Mouse (Mus musculus) macrophage (primary cell): ENCODE results near the gene Ngfr. TPM values are rescaled to one million over a fixed set of nuclear protein-coding genes. Genes with fewer than 3 reads are reported as not detected.

Experiments used
- H3K27ac ChIP-seq: fragments of 350-480 bp; formaldehyde crosslinking; 2 replicates; pipeline ENCODE4 v1.9.0; 2021
- H3K36me3 ChIP-seq: fragments of 350-480 bp; formaldehyde crosslinking; 2 replicates; pipeline ENCODE4 v1.9.0; 2021; ENCODE audit errors: inconsistent target
- H3K4me3 ChIP-seq: fragments of 350-480 bp; formaldehyde crosslinking; 2 replicates; pipeline ENCODE4 v1.9.0; 2021; ENCODE audit errors: inconsistent target
- H3K79me2 ChIP-seq: fragments of 350-480 bp; formaldehyde crosslinking; 2 replicates; pipeline ENCODE4 v1.9.0; 2021; ENCODE audit errors: inconsistent target
- WGBS: methylation state at CpG from one replicate; pipeline ENCODE4 v1.1.7; 2026; ENCODE audit warnings: inconsistent platforms; ENCODE audit not compliant: missing documents; 5-methylcytosine and 5-hydroxymethylcytosine counted together
- polyA plus RNA-seq: library from polyadenylated mRNA; stranded (reverse); fragments of 250-400 nt; gene quantifications from 3 replicates; pipeline ENCODE4 v1.2.4, GENCODE M21; 2018; ENCODE audit warnings: inconsistent platforms

Gene Ngfr
- polyA plus RNA-seq, 1 experiment from 2014 or later: 0.20 TPM

DNA sequence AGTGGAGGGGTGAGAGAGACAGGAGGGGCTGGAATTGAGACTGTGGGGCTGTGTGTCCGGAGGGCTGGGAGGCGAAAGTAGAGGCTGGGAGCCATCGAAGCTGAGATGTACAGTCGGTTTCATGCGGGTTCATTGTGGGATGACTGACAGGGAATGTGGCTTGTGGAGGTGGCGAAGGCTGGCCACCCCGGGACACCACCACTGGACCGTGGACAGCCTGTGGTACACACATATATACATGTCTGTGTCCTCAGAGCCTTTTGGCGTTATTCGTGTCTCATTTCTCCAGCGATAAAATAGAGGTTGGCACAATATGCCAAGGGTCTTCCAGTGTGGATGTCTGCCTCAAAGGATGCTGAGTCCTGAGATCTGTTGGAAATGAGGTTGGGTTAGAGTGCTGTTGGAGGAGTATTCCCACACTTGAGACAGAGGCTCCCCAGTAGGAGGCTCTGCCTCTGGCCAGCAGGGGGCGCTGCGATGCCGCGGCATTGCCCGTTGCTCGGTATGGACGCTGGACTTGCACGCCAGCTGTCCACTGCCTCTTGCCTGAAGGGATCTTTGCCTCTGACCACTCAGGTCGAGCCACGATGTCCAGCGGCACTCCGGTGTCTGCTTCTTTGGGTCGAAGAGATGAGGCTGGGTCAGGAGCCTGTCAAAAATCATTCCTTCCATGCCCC, 53.9 kb downstream of the Ngfr start:
- Histone ChIP-seq H3K4me3 (no peak overlapping the region), H3K79me2 (no peaks in the 10 kb centered on the region), H3K36me3 (no peaks in the 10 kb centered on the region), H3K27ac (no peak overlapping the region)
- 24% methylated on average over 24 of the region's 24 CpGs for WGBS

DNA sequence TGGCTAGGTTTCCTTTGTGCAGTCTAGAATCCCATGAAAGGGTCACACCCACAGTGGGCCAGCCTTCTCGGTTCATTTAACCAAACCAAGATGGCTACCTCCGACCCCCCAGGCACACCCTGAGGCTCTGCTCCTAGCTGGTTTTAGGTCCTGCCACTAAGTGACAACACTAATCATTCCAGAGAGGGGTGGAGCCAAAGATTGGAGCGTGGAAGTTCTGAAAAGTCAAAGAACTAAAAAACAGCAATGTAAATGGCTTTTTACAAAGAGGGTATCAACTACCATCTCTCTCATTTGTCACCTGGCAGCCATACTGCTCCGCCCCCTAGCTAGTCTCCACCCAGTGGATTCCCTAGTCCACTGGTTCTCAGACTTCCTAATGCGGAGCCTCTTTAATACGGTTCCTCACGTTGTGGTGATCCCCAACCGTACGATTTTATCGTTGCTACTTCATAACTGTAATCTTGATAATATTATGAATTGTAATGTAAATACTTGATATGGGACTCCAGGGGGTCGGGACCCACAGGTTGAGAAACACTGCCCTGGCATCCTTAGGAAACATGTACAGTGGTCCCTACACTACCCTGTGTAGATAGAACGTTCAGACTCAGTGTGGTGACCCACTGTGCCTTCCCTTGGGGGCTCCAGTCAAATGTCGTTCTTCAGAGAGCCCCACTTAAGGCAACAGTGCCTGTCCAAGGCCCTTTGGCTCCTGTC, 55.0 kb downstream of the Ngfr start:
- 78% methylated on average over 13 of the region's 13 CpGs for WGBS
- Histone ChIP-seq H3K27ac (no peak overlapping the region), H3K4me3 (no peak overlapping the region), H3K79me2 (no peaks in the 10 kb centered on the region), H3K36me3 (no peaks in the 10 kb centered on the region)

GRCm38 (mm10) chr11:95528231-95528630, 59.3 kb downstream of the Ngfr start:
- Histone ChIP-seq H3K36me3 (no peaks in the 10 kb centered on the region), H3K27ac (no peak overlapping the region), H3K79me2 (no peaks in the 10 kb centered on the region), H3K4me3 (no peak overlapping the region)
- WGBS: 79% methylated on average over 3 of the region's 3 CpGs

- no peaks in the 10 kb centered on the region for H3K36me3 ChIP-seq
- H3K79me2 ChIP-seq: no peaks in the 10 kb centered on the region
- H3K4me3 ChIP-seq: no peak overlapping the region
- WGBS: 88% methylated on average over 8 of the region's 8 CpGs
- H3K27ac ChIP-seq: no peak overlapping the region
Measured at GRCm38 (mm10) chr11:95527307-95527706, 60.2 kb downstream of the Ngfr start.

DNA sequence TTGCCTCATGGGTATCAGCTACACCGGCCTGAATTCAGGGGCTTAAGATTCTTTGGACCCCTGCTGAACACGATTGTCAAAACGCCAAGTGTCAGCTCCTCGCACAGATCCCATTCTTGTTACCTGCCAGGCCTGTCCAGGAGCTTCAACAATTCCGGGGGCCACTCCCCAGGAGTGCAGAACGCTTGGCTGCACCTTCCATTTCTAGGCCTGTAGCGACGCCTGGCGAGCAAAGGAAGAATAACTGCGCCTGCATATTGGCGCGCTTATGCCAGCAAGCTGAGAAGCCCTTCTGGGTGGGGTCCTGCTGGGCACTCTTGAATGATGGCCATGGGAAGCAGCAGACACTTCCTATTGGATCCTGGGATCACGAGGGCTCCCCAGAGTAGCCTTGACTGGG, 66.0 kb downstream of the Ngfr start:
- no peak overlapping the region for H3K27ac ChIP-seq
- no peaks in the 10 kb centered on the region for H3K36me3 ChIP-seq
- no peaks in the 10 kb centered on the region for H3K79me2 ChIP-seq
- WGBS: 3% methylated on average over 13 of the region's 13 CpGs
- H3K4me3 ChIP-seq: no peak overlapping the region

GRCm38 (mm10) chr11:95520456-95521072, 67.0 kb downstream of the Ngfr start:
- no peaks in the 10 kb centered on the region for H3K36me3 ChIP-seq
- WGBS: 2% methylated on average over 27 of the region's 27 CpGs
- H3K4me3 ChIP-seq: peak overlapping the region; percentile 19; the same call in 1 of the 2 replicates
- H3K79me2 ChIP-seq: no peaks in the 10 kb centered on the region
- H3K27ac ChIP-seq: no peak overlapping the region

DNA sequence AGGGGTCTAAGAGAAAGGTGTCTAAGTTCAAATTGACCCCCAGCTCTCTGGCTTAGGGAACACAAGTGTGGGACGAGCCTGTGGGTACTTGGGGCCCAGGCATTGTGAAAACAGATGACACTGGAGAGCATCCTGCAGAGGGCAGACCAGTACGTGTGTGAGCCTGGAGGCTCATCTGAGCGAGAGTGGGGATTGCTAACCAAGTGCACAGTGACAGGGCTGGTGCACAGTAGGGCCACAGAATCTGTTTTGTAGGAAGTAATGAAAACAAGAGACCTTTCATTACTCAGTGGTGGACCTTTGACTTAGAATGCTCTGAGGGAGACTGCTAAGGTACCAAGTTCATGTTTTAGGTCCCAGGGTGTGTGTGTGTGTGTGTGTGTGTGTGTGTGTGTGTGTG, 67.5 kb downstream of the Ngfr start:
- Histone ChIP-seq H3K27ac (no peak overlapping the region), H3K36me3 (no peaks in the 10 kb centered on the region), H3K79me2 (no peaks in the 10 kb centered on the region), H3K4me3 (no peak overlapping the region)
- WGBS: 70% methylated on average over 3 of the region's 3 CpGs

DNA sequence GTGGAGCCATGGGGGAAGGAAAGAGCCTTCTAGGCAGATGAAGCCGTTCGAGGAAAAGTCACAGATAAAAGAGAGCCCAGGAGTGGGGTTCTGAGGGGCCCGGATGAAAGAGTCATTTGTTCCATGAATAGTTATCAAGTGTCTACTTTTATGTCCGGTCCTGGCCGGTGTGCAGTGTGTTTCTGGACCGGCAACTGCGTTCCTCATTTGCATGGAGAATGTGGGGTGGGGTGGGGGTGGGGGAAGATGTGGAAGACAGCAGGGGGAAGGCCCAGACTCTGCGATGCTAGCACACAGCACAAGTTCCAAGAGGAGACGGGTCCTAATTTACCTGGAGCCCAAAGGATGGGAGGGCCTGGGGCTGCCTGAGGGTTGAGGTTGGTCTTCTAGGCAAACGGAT, 68.2 kb downstream of the Ngfr start:
- no peaks in the 10 kb centered on the region for H3K36me3 ChIP-seq
- H3K27ac ChIP-seq: no peak overlapping the region
- no peaks in the 10 kb centered on the region for H3K79me2 ChIP-seq
- WGBS: 92% methylated on average over 10 of the region's 10 CpGs
- H3K4me3 ChIP-seq: no peak overlapping the region

Other genes with a start within 250 kb of the Ngfr start
- 38.7 to 66.0 TPM (median 52.4 TPM) in 3 replicates for gene Slc35b1, start 203.0 kb downstream of the Ngfr start, polyA plus RNA-seq
- 73.4 to 91.8 TPM (median 81.3 TPM) in 3 replicates for gene Spop, start 173.7 kb downstream of the Ngfr start, polyA plus RNA-seq
- not detected in 3 replicates for gene Nxph3, start 73.2 kb downstream of the Ngfr start, polyA plus RNA-seq
- gene Phb, start 79.2 kb upstream of the Ngfr start, polyA plus RNA-seq: 67.1 to 111 TPM (median 84.1 TPM) in 3 replicates
- gene Zfp652, start 124.9 kb upstream of the Ngfr start, polyA plus RNA-seq: 17.9 to 26.2 TPM (median 25.2 TPM) in 3 replicates
- 0.11 to 0.15 TPM (median 0.11 TPM) in 3 replicates for gene B130006D01Rik, start 135.9 kb upstream of the Ngfr start, polyA plus RNA-seq
- gene Phospho1, start 236.8 kb upstream of the Ngfr start, polyA plus RNA-seq: 6.3 to 10.9 TPM (median 7.8 TPM) in 3 replicates
- 226 to 415 TPM (median 244 TPM) in 3 replicates for gene Gngt2, start 249.5 kb upstream of the Ngfr start, polyA plus RNA-seq